17 mouse cellular contexts compared by ENCODE assay signal in the genomic region with DNA sequence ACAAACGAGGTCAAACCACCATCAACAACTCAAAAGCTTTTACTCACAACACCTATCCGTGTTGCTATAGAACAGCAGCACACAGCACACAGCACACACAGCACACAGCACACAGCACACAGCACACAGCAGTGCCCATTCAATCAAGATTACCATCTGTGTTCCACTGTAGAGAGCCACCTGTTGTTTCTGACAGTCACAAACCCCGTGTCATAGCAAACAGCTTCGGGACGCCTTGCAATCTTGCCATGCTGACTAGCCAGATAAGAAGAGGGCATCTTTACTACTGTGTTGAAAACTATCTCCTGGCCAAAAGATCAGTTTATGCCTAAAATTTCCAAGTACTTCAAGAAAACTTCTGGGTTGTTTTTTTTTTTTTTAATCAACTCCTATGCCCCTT. TPM values are rescaled to one million over a fixed set of nuclear protein-coding genes. Genes with fewer than 3 reads are reported as not detected.
DNase-seq lines count a peak whose midpoint lies in the region; ATAC-seq lines count a peak whose summit lies in the region.
"Had no signal": no experiment of that assay in that cellular context is flagged by ENCODE, and none has a peak within 500 bp of the region (broad histone marks: within the 10 kb centered on the region; RNA-seq: fewer than 3 reads in every experiment).

No protein-coding gene starts in this region.

- DNase-seq in CD4-positive, CD25-positive, alpha-beta regulatory T cell, adult 2 months (ENCODE audit: low read depth, low spot score), result peak; percentile 31
- peak; percentile 38 for DNase-seq in induced T-regulatory cell, adult 2 months (ENCODE audit: low read depth)
- DNase-seq in thymus, postnatal 4 days, result peak; percentile 52
- no peak for DNase-seq in adrenal gland, postnatal 14 days
- DNase-seq in left cerebral cortex, postnatal 36 days (ENCODE audit: low spot score in 2 of 2), result no peak
- DNase-seq: adrenal gland, adult 8-10 months; cerebellum, adult 9-10 months; forebrain, postnatal 0 days; gastrocnemius, postnatal 10 days; heart, postnatal 36 days; kidney, adult 9 months; lung, postnatal 10 days; right cerebral cortex, postnatal 14 days had no signal

- no peak for ATAC-seq in CD4-positive, CD25-positive, alpha-beta regulatory T cell, adult 4 months
- ATAC-seq in megakaryocyte progenitor cell, adult 5-6 weeks (replicated peaks; ENCODE audit: poor library complexity), result peak; percentile 88
- no peak for ATAC-seq in granulocyte monocyte progenitor cell, adult 5-6 weeks (replicated peaks; ENCODE audit: poor library complexity, severe bottlenecking)
- ATAC-seq: forebrain, postnatal 0 days; hindbrain, postnatal 0 days had no signal

- intact Hi-C loops in left cerebral cortex, postnatal 36 days (cut with DNase I), result no loop called here

RNA-seq across cellular contexts. Expression of a gene that starts 12.1 kb away (rescaled TPM):
- 10 to 100 TPM; 53.6 to 55.3 TPM for polyA plus RNA-seq in CD4-positive, CD25-positive, alpha-beta regulatory T cell, adult 4 months (2017; shearing (Covaris generic))
- total RNA-seq in megakaryocyte progenitor cell, adult 5-6 weeks (2015), result 23.9 and 28.5 TPM in 2 replicates
- total RNA-seq in megakaryocyte progenitor cell, adult 5-6 weeks (2017), result 17.3 and 23.5 TPM in 2 replicates
- 15.0 and 18.8 TPM in 2 replicates for total RNA-seq in adrenal gland, postnatal 14 days (2021)
- 10 to 100 TPM; 11.3 to 22.7 TPM for total RNA-seq in left cerebral cortex, postnatal 36 days (2021)
- 20.4 and 31.4 TPM in 2 replicates for total RNA-seq in granulocyte monocyte progenitor cell, adult 5-6 weeks (2014; fragmentation: Nextera tagmentation)
- total RNA-seq in granulocyte monocyte progenitor cell, adult 5-6 weeks (2017), result 12.7 and 20.3 TPM in 2 replicates

Comparison
In these comparisons a context has a peak if more than half of its experiments do, and no peak if none do; other contexts are left out.
1. DNase-seq: peak in CD4-positive, CD25-positive, alpha-beta regulatory T cell, adult 2 months (single experiment), induced T-regulatory cell, adult 2 months (single experiment) and thymus, postnatal 4 days (single experiment); none in adrenal gland, postnatal 14 days (single experiment) and left cerebral cortex, postnatal 36 days (0 of 2).